Mouse (Mus musculus): ENCODE data around the gene Purb.

Purb gene

GRCm38 (mm10) chr11:6475867-6476484, at the start of gene Purb:
Gene Purb (minus strand): TSS chr11:6475917.
- peak; percentile 78 to 88 for DNase-seq (ENCODE audit: low spot score in 2 of 2)

DNA sequence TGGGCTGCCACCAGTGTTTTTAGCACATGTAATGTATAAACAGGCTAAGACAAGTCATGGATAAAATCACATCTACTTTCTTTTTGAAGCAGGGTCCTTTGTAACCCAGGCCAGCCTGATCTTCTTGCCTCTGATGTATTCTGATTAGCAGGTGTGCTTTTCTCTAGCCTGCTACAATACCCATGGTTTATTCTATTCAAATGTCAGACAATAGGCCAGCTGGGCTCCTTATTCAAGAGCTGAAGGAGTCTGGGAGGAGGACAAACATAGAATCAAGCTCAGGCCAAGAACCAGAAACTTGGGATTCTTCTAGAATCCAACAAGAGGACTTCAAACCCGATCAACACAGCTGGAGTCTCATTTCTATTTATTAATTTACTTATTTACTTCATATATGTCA, 49.5 kb upstream of the Purb start:
- no peak for DNase-seq (ENCODE audit: low spot score in 2 of 2)

GRCm38 (mm10) chr11:6524880-6525238, 49.1 kb upstream of the Purb start:
- DNase-seq (ENCODE audit: low spot score in 2 of 2), result no peak

GRCm38 (mm10) chr11:6524165-6524879, 48.6 kb upstream of the Purb start:
- no peak for DNase-seq (ENCODE audit: low spot score in 2 of 2)

GRCm38 (mm10) chr11:6523662-6524088, 48.0 kb upstream of the Purb start:
- no peak for DNase-seq (ENCODE audit: low spot score in 2 of 2)

DNA sequence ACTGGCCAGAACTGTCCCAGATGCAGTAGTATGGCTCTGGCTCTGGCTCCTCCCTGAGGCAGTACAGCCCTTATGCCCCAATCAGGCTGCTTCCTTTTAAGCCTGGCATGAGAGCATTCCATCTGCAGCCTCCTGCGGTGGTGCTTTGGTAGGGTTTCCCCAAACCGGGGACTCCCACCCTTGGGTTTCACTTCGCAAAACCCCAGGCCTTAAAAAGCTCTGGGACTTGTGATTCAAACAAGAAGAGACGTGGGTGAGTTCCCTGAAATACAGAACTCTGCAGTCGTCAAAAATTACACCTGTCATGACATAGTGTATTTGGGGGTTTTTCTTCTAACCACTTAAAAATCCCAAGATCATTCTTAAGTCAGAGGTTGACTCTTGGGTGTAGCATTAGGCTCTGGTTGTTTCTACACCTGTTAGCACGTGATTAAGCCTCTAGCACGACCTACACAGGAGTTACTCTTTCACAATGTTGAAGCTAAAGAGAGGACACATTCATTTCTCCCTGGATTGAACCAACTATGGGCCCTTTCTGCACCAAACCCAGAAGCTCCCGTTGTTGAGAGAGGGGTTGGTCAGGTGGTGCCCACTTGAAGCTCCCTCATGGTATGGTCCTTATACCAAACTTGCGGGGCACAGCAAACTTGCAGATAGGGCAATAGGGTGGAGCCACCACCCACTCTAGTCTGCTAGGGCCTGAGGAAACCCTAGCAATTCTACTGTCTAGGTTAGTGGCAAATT, 47.2 kb upstream of the Purb start:
- no peak for DNase-seq (ENCODE audit: low spot score in 2 of 2)

- no peak for DNase-seq (ENCODE audit: low spot score in 2 of 2)
Observed at GRCm38 (mm10) chr11:6520507-6521173, 44.9 kb upstream of the Purb start, which contains the start of gene Myo1g. Gene Myo1g (minus strand): TSS chr11:6520965.

DNA sequence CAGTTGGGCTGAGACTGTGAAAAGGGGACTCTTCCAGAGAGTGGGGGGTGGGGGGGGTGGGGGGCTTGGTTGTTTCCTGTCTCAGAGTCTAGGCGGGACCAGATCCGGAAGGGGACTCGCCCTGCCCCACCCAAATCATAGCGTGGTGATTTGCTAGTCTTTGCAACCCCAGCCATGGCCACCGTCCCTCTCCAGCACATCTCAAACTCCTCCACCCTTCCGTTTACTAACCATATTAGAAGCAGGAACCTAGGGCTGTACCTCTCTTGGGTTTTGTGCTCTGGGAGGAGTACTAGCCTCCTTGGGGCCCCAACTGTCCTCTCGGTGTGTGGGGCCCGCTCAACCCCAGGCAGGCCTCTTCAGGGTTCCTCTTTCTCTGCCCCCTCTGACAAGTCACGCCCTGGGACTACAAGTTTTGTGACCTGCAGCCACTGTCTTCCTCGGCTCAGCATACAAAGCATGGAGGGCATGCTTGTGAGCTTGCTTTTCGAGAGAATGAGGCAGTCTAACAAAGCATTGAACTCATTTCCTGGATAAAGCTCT, 43.8 kb upstream of the Purb start:
- no peak for DNase-seq (ENCODE audit: low spot score in 2 of 2)

GRCm38 (mm10) chr11:6514837-6515236, 39.1 kb upstream of the Purb start:
- no peak for DNase-seq (ENCODE audit: low spot score in 2 of 2)

GRCm38 (mm10) chr11:6508269-6508876, 32.7 kb upstream of the Purb start:
- DNase-seq (ENCODE audit: low spot score in 2 of 2), result no peak

DNA sequence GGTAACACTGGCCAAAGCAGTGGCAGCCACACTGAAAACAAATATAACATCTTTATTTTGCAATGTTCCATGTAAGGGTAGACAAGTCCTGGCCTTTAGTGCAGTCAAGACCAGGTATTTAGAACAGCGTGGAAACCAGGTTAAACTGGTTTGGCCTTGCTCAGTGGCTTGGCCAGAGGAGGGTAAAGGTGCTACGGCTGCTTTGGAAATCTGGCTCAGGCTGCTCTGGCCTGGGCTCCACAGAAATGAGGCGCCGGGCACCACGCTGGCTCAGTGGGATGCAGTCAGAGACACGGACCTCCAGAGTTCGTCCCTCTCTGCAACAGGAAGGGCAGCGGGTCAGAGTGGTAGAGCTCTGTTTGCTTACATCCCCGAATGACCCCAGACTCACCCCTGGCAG, 30.8 kb upstream of the Purb start:
- no peak for DNase-seq (ENCODE audit: low spot score in 2 of 2)

DNA sequence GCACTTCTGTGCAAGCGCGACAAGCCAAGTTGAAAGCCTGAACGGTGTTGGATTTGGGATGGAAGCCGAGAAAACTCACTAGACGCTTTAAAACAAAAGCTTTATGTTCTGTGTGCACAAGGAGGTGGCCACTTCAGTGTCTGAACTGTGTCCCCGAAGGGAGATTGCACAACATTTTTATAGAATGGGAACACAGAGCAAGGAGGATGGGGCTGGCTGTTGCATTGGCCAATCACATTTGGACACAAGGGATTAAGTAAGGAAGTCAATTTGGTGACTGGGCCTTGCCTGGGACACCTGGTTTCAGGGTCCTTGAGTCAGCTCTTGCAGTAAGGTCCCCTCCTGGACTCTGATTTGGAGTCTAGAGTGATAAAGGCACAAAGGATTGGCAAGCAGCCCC, 29.0 kb upstream of the Purb start:
- DNase-seq (ENCODE audit: low spot score in 2 of 2), result no peak

DNA sequence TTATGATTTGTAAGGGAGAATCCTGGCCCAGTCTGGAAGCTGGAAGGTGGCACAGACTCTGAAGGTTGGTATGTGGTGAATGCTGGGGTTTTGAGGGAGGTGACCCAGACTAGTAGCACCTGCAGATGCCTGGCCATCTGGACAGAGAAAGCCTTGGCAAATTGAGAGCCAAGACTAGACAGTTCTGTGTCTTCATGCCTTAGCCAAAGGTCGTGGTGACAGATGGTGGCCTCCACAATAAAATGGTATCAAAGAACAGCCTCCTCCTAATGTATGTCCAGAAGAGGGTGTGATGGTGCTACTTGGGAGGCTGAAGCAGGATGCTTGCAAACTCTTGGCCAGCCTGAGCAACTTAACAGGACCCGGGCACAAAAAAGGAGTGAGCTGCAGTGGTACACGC, 28.5 kb upstream of the Purb start:
- DNase-seq (ENCODE audit: low spot score in 2 of 2), result no peak

GRCm38 (mm10) chr11:6502506-6502905, 26.8 kb upstream of the Purb start:
- DNase-seq (ENCODE audit: low spot score in 2 of 2), result no peak

DNA sequence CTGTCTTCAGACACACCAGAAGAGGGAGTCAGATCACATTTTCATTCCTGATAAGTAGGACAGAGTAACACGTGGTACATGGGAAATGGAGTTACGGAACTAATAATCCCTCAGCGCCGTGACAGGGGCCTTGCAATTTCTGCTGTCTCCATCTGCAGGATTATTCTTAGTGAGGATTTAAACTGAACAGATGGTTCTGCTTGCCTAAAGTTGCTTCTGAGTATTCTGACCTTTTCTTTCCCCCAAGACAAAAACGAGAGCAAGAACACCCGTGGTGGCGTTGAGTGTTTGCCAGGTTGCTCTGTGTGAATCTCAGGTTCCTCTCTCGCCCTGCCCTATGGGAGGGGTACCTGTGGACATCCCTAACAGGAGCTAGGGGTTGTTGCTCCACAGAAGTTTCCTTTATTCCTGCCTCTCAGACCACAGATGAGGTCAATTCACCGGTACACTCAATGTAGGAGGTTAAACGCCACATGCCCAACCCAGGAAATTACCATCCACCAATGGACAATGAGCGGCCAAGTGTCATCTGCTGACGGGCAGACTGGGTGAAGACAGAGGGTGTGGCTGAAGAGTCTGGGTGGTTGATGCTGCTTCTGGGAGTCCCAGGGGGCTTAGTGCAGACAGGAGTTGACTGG, 21.7 kb upstream of the Purb start:
- DNase-seq (ENCODE audit: low spot score in 2 of 2), result no peak

- DNase-seq (ENCODE audit: low spot score in 2 of 2), result no peak
Observed at GRCm38 (mm10) chr11:6489691-6490503, 14.2 kb upstream of the Purb start.

DNA sequence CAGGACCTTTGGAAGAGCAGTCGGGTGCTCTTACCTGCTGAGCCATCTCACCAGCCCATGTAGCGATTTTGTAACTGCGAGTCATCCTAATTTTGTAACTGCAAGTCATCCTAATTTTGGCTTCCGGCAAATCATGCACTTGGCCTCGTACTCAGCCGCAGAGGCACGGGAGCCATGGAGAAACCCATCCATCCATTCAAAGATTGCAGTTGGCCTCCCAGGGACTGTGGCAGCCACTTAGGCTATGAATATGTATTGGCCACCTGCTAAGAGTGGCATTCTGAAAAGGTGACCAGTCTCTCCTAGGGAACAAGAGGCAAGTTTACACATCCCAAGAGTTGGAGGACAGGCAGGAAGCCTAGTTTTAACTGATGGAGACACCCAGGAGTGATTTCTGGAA, 13.5 kb upstream of the Purb start:
- DNase-seq (ENCODE audit: low spot score in 2 of 2), result no peak

- DNase-seq (ENCODE audit: low spot score in 2 of 2), result no peak
Observed at GRCm38 (mm10) chr11:6488041-6488684, 12.4 kb upstream of the Purb start.

GRCm38 (mm10) chr11:6487496-6487895, 11.8 kb upstream of the Purb start:
- DNase-seq (ENCODE audit: low spot score in 2 of 2), result no peak

DNA sequence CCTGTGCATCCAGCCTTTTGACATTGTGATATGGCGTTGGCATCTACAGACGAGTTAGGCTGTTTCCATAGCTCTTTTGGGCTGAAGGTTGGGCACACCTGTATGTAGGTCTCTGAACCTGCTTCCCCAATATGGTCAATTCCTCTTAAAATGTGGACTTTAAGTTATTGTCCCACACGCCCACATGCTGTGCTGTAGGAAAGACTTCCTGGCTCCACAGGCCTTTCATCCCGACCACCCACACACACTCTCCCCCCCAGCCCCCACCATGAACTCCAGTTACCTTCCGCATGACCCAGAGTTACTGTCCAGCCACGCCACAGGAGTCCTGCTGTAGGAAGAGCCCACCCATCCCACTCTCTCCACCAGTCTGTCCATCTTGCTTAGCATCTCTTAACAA, 11.2 kb upstream of the Purb start:
- no peak for DNase-seq (ENCODE audit: low spot score in 2 of 2)

Measured in frontal cortex, postnatal 14 days (tissue).